Mouse (Mus musculus) CH12.LX (cell line): ENCODE measurements around the gene Pgls. TPM values are rescaled to one million over a fixed set of nuclear protein-coding genes. Genes with fewer than 3 reads are reported as not detected.
A peak's percentile ranks its signal among the peaks of the same experiment; 100 is the strongest.

ENCODE experiments used
- DNase-seq: peaks from one replicate; pipeline ENCODE4 v3.0.0-alpha.2; 2013; ENCODE audit errors: extremely low read depth
- H3K27ac ChIP-seq: 2 replicates; pipeline ENCODE4 v1.5.1; 2012; ENCODE audit warnings: low read depth, mild to moderate bottlenecking, control low read depth, moderate library complexity; ENCODE audit not compliant: insufficient read depth
- H3K27me3 ChIP-seq: replicated peaks from 2 replicates; pipeline ENCODE3; 2012; ENCODE audit warnings: inconsistent platforms
- H3K36me3 ChIP-seq, 2 experiments: replicated peaks in 1 of 2; 2 replicates each; pipeline versions ENCODE3 to v1.6.1; 2012; ENCODE audit warnings: inconsistent platforms in 1 of 2, low read length in 1 of 2, mild to moderate bottlenecking in 1 of 2, mixed read lengths in 1 of 2, moderate library complexity in 1 of 2; ENCODE audit not compliant: control insufficient read depth in 1 of 2, insufficient read depth in 1 of 2
- H3K4me1 ChIP-seq, 2 experiments: 2 replicates each; pipeline ENCODE4 v1.6.1; 2012; ENCODE audit warnings: inconsistent platforms in 1 of 2, moderate library complexity in 1 of 2; ENCODE audit not compliant: insufficient read depth in 2 of 2, control insufficient read depth in 1 of 2
- H3K4me2 ChIP-seq: 2 replicates; pipeline ENCODE4 v1.6.1; 2012; ENCODE audit warnings: low read depth, mild to moderate bottlenecking, control low read depth; ENCODE audit not compliant: poor library complexity, insufficient read depth, severe bottlenecking
- H3K4me3 ChIP-seq, 3 experiments: fragments of 150-350 bp in 1 of 3; sonication (generic) in 1 of 3; replicated peaks in 1 of 3; 2 replicates each; pipeline versions ENCODE3 to v1.5.1; 2011 to 2012; ENCODE audit warnings: low read depth in 2 of 3, low read length in 2 of 3, mild to moderate bottlenecking in 2 of 3, moderate library complexity in 2 of 3, control low read depth in 1 of 3, improper control_type of control experiment in 1 of 3, inconsistent platforms in 1 of 3, mixed read lengths in 1 of 3; ENCODE audit not compliant: poor library complexity in 1 of 3
- H3K79me2 ChIP-seq: replicated peaks from 2 replicates; pipeline ENCODE4 v1.6.1; 2012; ENCODE audit warnings: mild to moderate bottlenecking, moderate library complexity; ENCODE audit not compliant: control insufficient read depth, poor library complexity, insufficient read depth, severe bottlenecking; ENCODE audit errors: extremely low read depth
- H3K9ac ChIP-seq: 2 replicates; pipeline ENCODE4 v1.6.1; 2012; ENCODE audit warnings: low read depth, mild to moderate bottlenecking, control low read depth, moderate library complexity; ENCODE audit not compliant: insufficient read depth
- H3K9me3 ChIP-seq: replicated peaks from 2 replicates; pipeline ENCODE3; 2012; ENCODE audit warnings: low read length, inconsistent platforms, mixed read lengths
- CTCF ChIP-seq, 2 experiments: IDR thresholded peaks in 1 of 2; conservative IDR thresholded peaks in 1 of 2; 2 replicates each; pipeline ENCODE4 v1.5.1; 2011 to 2012; ENCODE audit warnings: low read depth in 2 of 2, low read length in 2 of 2, improper control_type of control experiment in 1 of 2, inconsistent platforms in 1 of 2, mild to moderate bottlenecking in 1 of 2, moderate library complexity in 1 of 2
- ELF1 ChIP-seq: IDR thresholded peaks from 2 replicates; pipeline ENCODE4 v1.6.1; 2014; ENCODE audit warnings: low read depth, mild to moderate bottlenecking, inconsistent platforms, low read length, improper control_type of control experiment
- GABPA ChIP-seq: IDR thresholded peaks from 2 replicates; pipeline ENCODE4 v1.6.1; 2012; ENCODE audit warnings: low read depth, low read length, improper control_type of control experiment, inconsistent platforms; ENCODE audit not compliant: insufficient replicate concordance
- IRF4 ChIP-seq: IDR thresholded peaks from 2 replicates; pipeline ENCODE4 v1.6.1; 2014; ENCODE audit warnings: low read depth, mild to moderate bottlenecking, inconsistent platforms, low read length, improper control_type of control experiment
- MAZ ChIP-seq: IDR thresholded peaks from 2 replicates; pipeline ENCODE4 v1.6.1; 2012; ENCODE audit warnings: low read depth, mild to moderate bottlenecking, inconsistent platforms, low read length, improper control_type of control experiment, moderate library complexity
- MEF2A ChIP-seq: IDR thresholded peaks from 2 replicates; pipeline ENCODE4 v1.6.1; 2014; ENCODE audit warnings: low read depth, mild to moderate bottlenecking, inconsistent platforms, low read length, improper control_type of control experiment, borderline replicate concordance
- NELFE ChIP-seq: IDR thresholded peaks from 2 replicates; pipeline ENCODE4 v1.6.1; 2011; ENCODE audit warnings: low read depth, low read length, improper control_type of control experiment
- POLR2AphosphoS2 ChIP-seq: IDR thresholded peaks from 2 replicates; pipeline ENCODE4 v1.6.1; 2011; ENCODE audit warnings: low read depth, low read length, improper control_type of control experiment
- SIN3A ChIP-seq: IDR thresholded peaks from 2 replicates; pipeline ENCODE4 v1.6.1; 2012; ENCODE audit warnings: low read length, improper control_type of control experiment, inconsistent platforms
- TCF12 ChIP-seq: IDR thresholded peaks from 2 replicates; pipeline ENCODE4 v1.6.1; 2014; ENCODE audit warnings: low read depth, mild to moderate bottlenecking, inconsistent platforms, low read length, improper control_type of control experiment
- UBTF ChIP-seq: IDR thresholded peaks from 2 replicates; pipeline ENCODE4 v1.6.1; 2012; ENCODE audit warnings: low read depth, mild to moderate bottlenecking, inconsistent platforms, low read length, improper control_type of control experiment, moderate library complexity
- dilution Hi-C: fragments of 300-500 bp; cut with MboI; formaldehyde crosslinking; loops from 2 replicates; pipeline ENCODE4 v1.14.3; 2020; ENCODE audit warnings: low sequenced_read_pairs; ENCODE audit not compliant: extremely low pct_unique_long_range_greater_than_20kb, extremely low pct_ligation_motif_present
- in situ Hi-C: fragments of 300-500 bp; cut with MboI; formaldehyde crosslinking; loops from 3 replicates; pipeline ENCODE4 v1.14.3; 2019; ENCODE audit warnings: low sequenced_read_pairs, low pct_ligation_motif_present, low pct_unique_long_range_greater_than_20kb, mixed read lengths
- polyA plus RNA-seq: library from polyadenylated mRNA; unstranded; fragments of >175 nt; gene quantifications from 2 replicates; pipeline ENCODE4 v1.2.1, GENCODE M21; 2012; ENCODE audit warnings: low read depth; ENCODE audit not compliant: insufficient read length
- total RNA-seq, 2 experiments: library from RNA; depleted of rRNA; stranded (reverse); fragments of 300-350 nt in 1 of 2; fragments of >200 nt in 1 of 2; gene quantifications; 2 replicates each; pipeline ENCODE4 v1.2.3; 2012 to 2014

The Pgls gene
- total and polyA plus RNA-seq, 3 experiments, result 74.9 to 215 (median 118) TPM

GRCm38 (mm10) chr8:71591017-71591416 lies 959 bp upstream of the Pgls start:
- H3K36me3 ChIP-seq, result peaks cover 0 to 22% of the 10 kb centered on the region in 2 experiments
- DNase-seq, result no peak
- peaks cover 36 to 60% of the 10 kb centered on the region in 2 experiments for H3K4me1 ChIP-seq
- peak overlapping the region; percentile 90; the same call in 1 of the 2 replicates for H3K27ac ChIP-seq
- H3K4me3 ChIP-seq, result peak overlapping the region; percentile 70 to 94 (median 89)
- H3K79me2 ChIP-seq, result peaks cover 20% of the 10 kb centered on the region
- no peaks in the 10 kb centered on the region for H3K27me3 ChIP-seq
- H3K4me2 ChIP-seq, result peak overlapping the region; percentile 63
- peaks cover 2% of the 10 kb centered on the region for H3K9me3 ChIP-seq
- dilution Hi-C loops (no loop called here), in situ Hi-C loops (no loop called here)
- 0 out of 4 replicates have a peak, but pooled peaks of 1 of the 2 experiments have one; percentile 3 for TF ChIP-seq CTCF (conservative IDR thresholded peaks at IDR 0.05 in 1 of 2, IDR thresholded peaks at IDR 0.05 in 1 of 2; ENCODE audit: low read depth in 2 of 2, low read length in 2 of 2)
- no peak for TF ChIP-seq NELFE
- H3K9ac ChIP-seq, result 0 out of 2 replicates have a peak overlapping the region, but pooled peaks have one; percentile 41

- in situ Hi-C loops, result no loop called here
- H3K9me3 ChIP-seq, result no peaks in the 10 kb centered on the region
- TF ChIP-seq GABPA (no peak), POLR2AphosphoS2 (no peak), ELF1 (peak; percentile 4; the same call in 1 of the 2 replicates), SIN3A (peak; percentile 7; the same call in 1 of the 2 replicates), MAZ (0 out of 2 replicates have a peak, but pooled peaks have one; percentile 25), IRF4 (no peak), UBTF (peak; percentile 75; the same call in 1 of the 2 replicates), MEF2A (0 out of 2 replicates have a peak, but pooled peaks have one; percentile 23), CTCF (conservative IDR thresholded peaks at IDR 0.05 in 1 of 2, IDR thresholded peaks at IDR 0.05 in 1 of 2; ENCODE audit: low read depth in 2 of 2, low read length in 2 of 2) (0 out of 4 replicates have a peak, but pooled peaks of 1 of the 2 experiments have one; percentile 2), TCF12 (peak; percentile 11)
- TF ChIP-seq, all 38 proteins: peak for 7
- Histone ChIP-seq H3K4me3 (peak overlapping the region; percentile 70 to 94 (median 89)), H3K9ac (peak overlapping the region; percentile 87), H3K79me2 (peaks cover 20% of the 10 kb centered on the region), H3K36me3 (peaks cover 0 to 20% of the 10 kb centered on the region in 2 experiments), H3K27me3 (no peaks in the 10 kb centered on the region), H3K4me1 (peaks cover 42 to 68% of the 10 kb centered on the region in 2 experiments), H3K27ac (peak overlapping the region; percentile 92), H3K4me2 (peak overlapping the region; percentile 26)
- DNase-seq, result no peak
- dilution Hi-C loops, result no loop called here
Observed at GRCm38 (mm10) chr8:71592374-71593170, 596 bp downstream of the Pgls start.
